ENCODE assay signal across 17 mouse cellular contexts in the genomic region with DNA sequence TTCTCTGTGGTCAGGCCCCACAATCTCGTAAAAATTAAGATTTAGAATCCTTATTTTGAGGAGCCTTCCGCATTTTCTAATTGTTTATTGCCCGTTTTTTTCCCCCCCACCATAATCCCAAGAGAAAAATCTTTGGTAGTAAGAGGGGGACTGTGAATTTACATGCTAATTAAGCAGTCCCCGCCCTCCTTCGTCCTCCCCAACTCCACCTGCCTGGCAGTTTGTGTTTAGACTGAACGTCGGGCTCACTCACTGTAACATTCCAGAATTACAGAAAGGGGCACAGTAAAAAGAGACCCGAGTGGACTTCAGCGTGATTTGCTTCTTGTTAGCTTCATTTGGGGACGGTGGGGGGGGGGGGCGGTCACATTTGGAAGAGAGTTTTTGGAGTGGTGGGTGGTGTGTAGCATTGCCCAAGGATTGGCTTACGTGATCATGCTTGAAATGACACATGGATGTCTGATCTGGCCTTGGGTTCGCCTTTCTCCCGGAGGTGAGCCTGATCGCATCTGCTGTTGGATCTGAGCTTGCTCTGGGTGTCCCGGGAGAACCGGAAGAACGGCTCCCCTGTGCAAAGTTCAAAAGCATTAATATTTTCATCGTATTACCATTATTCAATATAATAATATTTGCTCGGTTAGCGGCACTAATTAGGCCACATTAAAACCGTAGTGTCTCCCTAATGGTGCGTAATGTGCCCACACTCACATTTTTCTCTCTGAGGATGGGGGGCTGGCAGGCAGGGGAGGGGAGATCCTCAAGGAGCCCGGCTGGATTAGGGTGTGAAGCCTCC. TPM values are rescaled to one million over a fixed set of nuclear protein-coding genes. Genes with fewer than 3 reads are reported as not detected.
DNase-seq lines count a peak whose midpoint lies in the region; ATAC-seq lines count a peak whose summit lies in the region.
"Had no signal": no experiment of that assay in that cellular context is flagged by ENCODE, and none has a peak within 500 bp of the region (broad histone marks: within the 10 kb centered on the region; RNA-seq: fewer than 3 reads in every experiment).

No protein-coding gene starts in this region.

- H3K4me3 ChIP-seq in hindbrain, embryonic 11.5 days (ENCODE audit: low read depth, low read length): no peak overlapping the region
- no peak overlapping the region for H3K4me3 ChIP-seq in hindbrain, embryonic 12.5 days
- H3K4me3 ChIP-seq: kidney, embryonic 15.5 days; limb, embryonic 15.5 days had no signal

- under 1% methylated on average over 24 of the region's 24 CpGs for WGBS in hindbrain, embryonic 11.5 days
- under 1% methylated on average over 23 of the region's 24 CpGs for WGBS in hindbrain, embryonic 12.5 days

- H3K9ac ChIP-seq in hindbrain, embryonic 11.5 days (ENCODE audit: low read depth, low read length): no peak overlapping the region
- no peak overlapping the region for H3K9ac ChIP-seq in hindbrain, embryonic 12.5 days
- H3K9ac ChIP-seq: kidney, embryonic 15.5 days; limb, embryonic 15.5 days had no signal

- no peak for ATAC-seq in hindbrain, embryonic 11.5 days (ENCODE audit: low FRiP score)
- no peak for ATAC-seq in hindbrain, embryonic 12.5 days (ENCODE audit: low FRiP score)
- ATAC-seq: lung, postnatal 0 days had no signal

- peaks cover 3% of the 10 kb centered on the region; the same call in 1 of the 2 replicates for H3K4me1 ChIP-seq in hindbrain, embryonic 11.5 days (replicated peaks; ENCODE audit: control insufficient read depth, insufficient read depth, low read length)
- peaks cover 29% of the 10 kb centered on the region for H3K4me1 ChIP-seq in hindbrain, embryonic 12.5 days

- peak; percentile 55 for DNase-seq in hindbrain, embryonic 11.5 days (ENCODE audit: low spot score)
- DNase-seq in embryo, embryonic 11 days: peak; percentile 32
- peak; percentile 3 for DNase-seq in induced T-regulatory cell, adult 2 months (ENCODE audit: low read depth)
- peak; percentile 34 for DNase-seq in retina, embryonic 14.5 days (ENCODE audit: low spot score)
- DNase-seq in adrenal gland, postnatal 36 days: no peak
- DNase-seq in kidney, postnatal 4 days: no peak
- DNase-seq: adrenal gland, postnatal 10 days; heart, postnatal 14 days had no signal

- H3K36me3 ChIP-seq in hindbrain, embryonic 11.5 days (ENCODE audit: control insufficient read depth, insufficient read depth, low read length): no peaks in the 10 kb centered on the region
- no peaks in the 10 kb centered on the region for H3K36me3 ChIP-seq in hindbrain, embryonic 12.5 days
- H3K36me3 ChIP-seq: kidney, embryonic 15.5 days; limb, embryonic 15.5 days had no signal

- peaks cover 93% of the 10 kb centered on the region for H3K27me3 ChIP-seq in hindbrain, embryonic 11.5 days (ENCODE audit: control insufficient read depth, insufficient read depth, low read length)
- peaks cover 100% of the 10 kb centered on the region for H3K27me3 ChIP-seq in hindbrain, embryonic 12.5 days
- H3K27me3 ChIP-seq: CH12.LX had no signal

- H3K27ac ChIP-seq in hindbrain, embryonic 11.5 days (ENCODE audit: low read depth, low read length): no peak overlapping the region
- no peak overlapping the region for H3K27ac ChIP-seq in hindbrain, embryonic 12.5 days
- H3K27ac ChIP-seq: kidney, embryonic 15.5 days; limb, embryonic 15.5 days had no signal

- no peaks in the 10 kb centered on the region for H3K9me3 ChIP-seq in hindbrain, embryonic 11.5 days (ENCODE audit: control insufficient read depth, low read length)
- no peaks in the 10 kb centered on the region for H3K9me3 ChIP-seq in hindbrain, embryonic 12.5 days (replicated peaks)
- H3K9me3 ChIP-seq: kidney, embryonic 15.5 days; limb, embryonic 15.5 days had no signal

- H3K4me2 ChIP-seq in hindbrain, embryonic 11.5 days (replicated peaks; ENCODE audit: low read depth, low read length): no peak overlapping the region
- no peak overlapping the region for H3K4me2 ChIP-seq in hindbrain, embryonic 12.5 days (replicated peaks)
- H3K4me2 ChIP-seq: kidney, embryonic 15.5 days; limb, embryonic 15.5 days had no signal

RNA-seq across cellular contexts. Expression of gene Barhl2, which starts 6.6 kb away (rescaled TPM):
- 2.0 and 3.3 TPM in 2 replicates for polyA plus RNA-seq in hindbrain, embryonic 11.5 days (2014; fragmentation: Nextera tagmentation; extraction: Ambion mirVana)
- 1.3 and 1.4 TPM in 2 replicates for polyA plus RNA-seq in hindbrain, embryonic 12.5 days (2016; fragmentation: Nextera tagmentation; extraction: Ambion mirVana)
- not detected for total RNA-seq in adrenal gland, postnatal 36 days (2021)
- total RNA-seq: adrenal gland, postnatal 10 days; CH12.LX; common myeloid progenitor, adult 5-6 weeks; granulocyte monocyte progenitor cell, adult 5-6 weeks; heart, postnatal 14 days had no signal
- polyA plus RNA-seq: kidney, embryonic 15.5 days; limb, embryonic 15.5 days; lung, postnatal 0 days; small intestine, adult 2 months; stomach, embryonic 16.5 days had no signal

Comparison
In these comparisons a context has a peak if more than half of its experiments do, and no peak if none do; other contexts are left out.
1. DNase-seq: peak in hindbrain, embryonic 11.5 days (single experiment), embryo, embryonic 11 days (single experiment), induced T-regulatory cell, adult 2 months (single experiment) and retina, embryonic 14.5 days (single experiment); none in adrenal gland, postnatal 36 days (0 of 2) and kidney, postnatal 4 days (0 of 2).